Mouse (Mus musculus): ENCODE measurements around the gene Gm10142.
"Not testable (repeated sequence)": the region's sequence is repeated elsewhere in the genome, so short reads cannot be mapped to it uniquely, and the experiment has no call there.

Gene Gm10142

DNA sequence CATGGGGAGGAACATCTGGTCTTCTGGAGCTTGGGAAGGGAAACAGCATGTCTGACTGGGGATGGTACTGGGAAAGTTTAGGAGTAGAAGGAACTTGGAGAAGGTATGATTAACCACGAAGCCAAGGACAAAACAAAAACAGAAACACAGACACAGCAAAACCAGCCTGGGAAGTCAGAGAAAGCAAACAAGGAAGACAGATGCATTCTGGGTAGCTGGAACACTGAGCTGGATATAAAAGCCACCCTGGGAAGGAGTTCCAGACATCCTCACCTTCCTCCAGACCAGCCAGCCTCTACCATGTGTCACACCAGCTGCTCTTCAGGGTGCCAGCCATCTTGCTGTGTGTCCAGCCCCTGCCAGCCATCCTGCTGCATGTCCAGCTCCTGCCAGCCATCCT is at the start of gene Gm10142:
Gm10142 (plus strand) TSS at position 301 of the 400 bp plus-strand sequence.
- no peak for DNase-seq

DNA sequence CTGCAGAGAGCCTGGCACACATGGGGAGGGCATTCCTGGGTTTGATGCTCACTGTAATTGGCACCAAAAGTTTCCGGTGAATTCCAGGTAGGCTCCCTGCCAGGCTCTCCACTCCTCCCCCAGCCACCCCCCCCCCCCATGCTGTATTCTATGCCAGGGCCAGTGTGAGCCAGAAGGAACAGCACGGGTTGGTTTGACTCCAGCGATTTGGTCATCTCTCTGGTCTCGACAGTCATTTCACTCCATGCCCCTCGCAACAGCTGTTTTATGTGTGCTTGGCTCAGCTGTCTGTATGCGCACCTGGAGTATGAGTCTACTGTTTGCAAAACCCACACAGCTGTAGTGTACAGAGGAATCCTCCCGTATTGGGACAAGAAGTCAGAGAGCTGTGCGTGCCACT is 49.3 kb upstream of the Gm10142 start:
- no peak for DNase-seq

DNA sequence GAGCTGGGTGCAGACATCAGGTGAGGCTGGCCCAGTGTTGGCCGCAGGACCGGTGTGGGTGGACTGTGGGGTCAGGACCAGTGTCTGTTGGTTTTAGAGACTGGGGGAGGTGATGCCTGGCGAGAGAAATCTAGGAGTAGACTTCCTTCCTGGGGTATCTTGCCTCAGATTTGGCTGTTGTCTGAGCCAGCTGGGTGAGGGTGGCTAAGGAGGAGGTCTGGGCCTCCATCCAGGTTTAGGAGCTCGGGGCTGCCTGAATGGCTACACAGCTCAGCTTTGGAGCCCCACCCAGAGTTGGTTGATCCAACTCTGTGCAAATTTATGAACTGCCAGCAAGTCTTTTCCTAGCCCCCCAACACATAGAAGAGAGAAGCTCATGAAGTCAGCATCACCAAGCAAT is 48.2 kb upstream of the Gm10142 start:
- DNase-seq: no peak

DNA sequence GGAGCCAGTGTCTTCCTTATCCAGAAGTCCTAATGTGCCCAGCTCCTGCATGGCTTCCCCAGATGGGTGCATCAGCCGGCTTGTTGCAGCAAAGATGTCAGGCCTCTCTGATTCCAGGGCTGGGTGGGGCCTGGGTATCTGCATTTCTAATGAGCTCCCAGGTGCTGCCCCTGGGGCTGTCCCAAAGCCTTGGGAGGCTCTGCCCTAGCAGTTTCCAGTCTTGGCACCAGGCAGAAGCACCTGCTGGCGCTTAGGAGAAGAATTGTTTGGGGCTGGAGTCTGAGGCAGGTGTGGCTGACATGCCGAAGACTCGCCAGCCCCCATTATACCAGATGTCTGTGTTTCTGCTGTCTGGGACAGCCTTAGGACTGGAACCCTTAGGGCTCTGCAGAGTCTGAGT is 44.9 kb upstream of the Gm10142 start:
- DNase-seq: no peak

DNA sequence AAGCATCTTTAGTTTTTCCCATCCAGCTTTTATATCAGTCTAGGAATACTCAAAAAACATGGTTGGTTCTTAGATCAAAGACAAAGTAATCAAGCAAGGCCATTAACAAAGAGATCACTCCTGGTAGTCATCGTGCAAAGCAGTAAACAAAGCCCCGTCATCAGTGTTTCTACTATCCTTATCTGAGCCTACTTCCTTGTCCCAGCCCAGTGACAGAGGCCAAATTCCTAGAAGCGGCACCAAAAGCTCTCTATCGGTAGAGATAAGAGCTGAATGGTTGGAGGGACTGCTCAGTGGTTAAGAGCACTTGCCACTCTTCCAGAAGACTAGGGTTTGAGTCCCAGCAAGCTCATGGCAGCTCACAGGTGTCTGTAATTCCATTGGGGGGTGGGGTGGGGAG is 44.1 kb upstream of the Gm10142 start:
- DNase-seq: no peak

DNA sequence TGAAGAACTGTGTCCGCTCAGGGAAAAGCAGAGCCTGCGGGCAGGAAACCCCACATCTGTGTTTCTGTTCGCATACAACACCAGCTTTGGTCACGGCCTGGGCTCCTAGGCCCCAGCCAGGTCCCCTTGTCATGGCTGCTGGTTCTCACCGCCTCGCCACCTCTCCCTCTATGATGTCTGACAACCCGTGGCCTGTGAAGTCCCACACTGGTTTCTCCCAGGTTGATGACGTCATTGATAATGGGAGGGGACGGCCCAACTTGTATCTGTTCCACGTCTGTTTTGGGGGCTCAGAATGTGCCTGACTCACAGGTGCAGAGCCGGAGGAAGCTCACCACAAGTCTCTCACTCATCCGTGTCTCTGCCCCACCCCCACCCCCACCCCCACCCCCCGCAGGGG is 41.8 kb upstream of the Gm10142 start:
- DNase-seq: no peak

DNA sequence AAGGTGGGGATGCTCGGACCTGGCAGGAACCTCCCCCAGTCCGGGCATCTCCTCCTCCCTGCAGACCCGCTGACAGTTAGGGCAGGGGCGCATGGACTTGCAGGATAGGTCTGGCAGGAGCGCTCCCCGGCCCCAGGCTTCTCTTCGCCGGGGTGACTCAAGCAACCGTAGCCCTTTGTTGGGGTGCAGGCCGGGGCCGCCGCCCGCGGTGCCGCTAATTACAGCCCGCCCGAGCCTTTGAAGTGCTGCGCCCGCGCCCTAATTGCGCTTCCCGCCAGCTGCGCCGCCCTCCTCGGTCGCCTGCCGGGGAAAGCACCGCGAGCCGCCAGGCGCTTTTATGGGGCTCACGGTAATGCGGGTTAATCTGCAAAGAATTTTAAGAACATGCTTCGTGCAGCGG is 38.0 kb upstream of the Gm10142 start:
- DNase-seq: peak; percentile 74

DNA sequence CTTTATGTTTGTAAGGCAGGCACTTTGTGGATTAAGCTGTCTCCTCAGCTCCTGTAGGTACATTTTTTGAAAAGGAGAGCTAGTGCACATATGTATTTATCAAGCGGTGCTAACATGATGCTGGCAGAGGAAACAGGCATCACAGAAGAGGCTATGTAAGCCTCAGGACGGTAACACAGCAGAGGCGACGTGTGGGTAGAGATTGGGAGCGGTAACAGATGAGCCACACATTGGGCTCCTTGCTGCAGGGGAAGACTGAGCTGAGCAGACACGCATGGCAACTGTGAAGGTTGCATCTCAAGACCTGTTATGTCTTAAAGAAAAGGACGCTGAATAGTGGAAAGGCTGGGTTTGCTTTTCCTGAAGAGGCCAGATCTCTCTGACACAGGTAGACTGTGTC is 32.6 kb upstream of the Gm10142 start:
- no peak for DNase-seq

DNA sequence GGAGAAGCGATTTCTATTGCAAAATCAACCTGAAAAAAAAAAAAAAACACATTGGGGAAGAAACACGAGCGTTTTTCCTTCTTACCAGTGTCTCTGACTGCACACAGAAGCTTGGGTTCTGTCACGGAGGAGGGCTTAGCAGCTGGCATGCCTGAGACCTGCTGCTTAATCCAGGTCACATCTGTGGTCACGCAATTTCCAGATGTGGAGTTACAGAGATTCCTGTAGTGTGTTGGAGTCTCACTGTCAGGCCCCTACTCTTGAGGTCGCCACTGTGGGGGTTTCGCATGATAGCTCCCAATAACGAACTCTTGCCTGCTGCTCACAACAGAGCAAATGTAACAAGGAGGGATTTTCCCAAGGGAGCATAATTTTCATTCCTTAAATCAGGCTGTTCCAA is 31.4 kb upstream of the Gm10142 start:
- DNase-seq: no peak

DNA sequence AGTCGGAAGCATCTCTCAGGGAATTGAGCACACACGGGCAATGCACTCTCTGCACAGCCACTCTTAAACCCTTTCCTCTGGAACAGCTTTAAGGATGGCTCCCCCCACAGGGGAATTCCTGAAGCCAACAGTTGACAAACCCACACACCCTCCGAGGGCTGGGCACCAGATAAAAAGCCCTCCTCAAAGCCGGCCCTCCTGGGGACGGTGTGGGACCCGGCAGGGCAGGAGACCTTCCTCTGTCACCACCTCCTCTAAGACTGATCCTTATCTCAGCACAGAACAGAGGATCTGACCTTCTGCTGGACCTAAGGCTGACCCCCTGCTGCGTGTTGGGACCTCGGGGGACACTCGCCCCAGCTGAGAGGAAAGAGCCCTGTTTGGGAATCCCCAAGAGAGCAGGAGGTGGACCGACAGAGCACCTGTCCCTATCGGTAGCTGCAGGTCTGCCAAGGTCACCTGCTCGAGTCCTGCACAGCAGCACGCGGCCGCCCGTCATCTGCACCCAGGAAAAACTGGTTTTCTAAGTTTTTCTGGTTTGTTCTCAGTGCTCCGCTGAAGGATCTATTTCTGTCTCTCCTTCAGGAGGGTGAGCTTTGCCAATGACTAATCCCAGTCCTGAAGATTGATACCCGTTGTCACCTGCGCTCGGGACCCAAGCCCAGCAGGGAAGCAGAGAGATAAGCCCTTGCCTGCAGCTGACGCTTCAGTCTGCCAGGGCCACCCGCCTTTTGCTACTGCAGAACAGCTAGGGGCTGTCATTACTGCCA is 29.5 kb upstream of the Gm10142 start, which contains the start of gene Tspear:
Tspear (plus strand) TSS at position 675 of the 770 bp plus-strand sequence.
- DNase-seq: no peak

DNA sequence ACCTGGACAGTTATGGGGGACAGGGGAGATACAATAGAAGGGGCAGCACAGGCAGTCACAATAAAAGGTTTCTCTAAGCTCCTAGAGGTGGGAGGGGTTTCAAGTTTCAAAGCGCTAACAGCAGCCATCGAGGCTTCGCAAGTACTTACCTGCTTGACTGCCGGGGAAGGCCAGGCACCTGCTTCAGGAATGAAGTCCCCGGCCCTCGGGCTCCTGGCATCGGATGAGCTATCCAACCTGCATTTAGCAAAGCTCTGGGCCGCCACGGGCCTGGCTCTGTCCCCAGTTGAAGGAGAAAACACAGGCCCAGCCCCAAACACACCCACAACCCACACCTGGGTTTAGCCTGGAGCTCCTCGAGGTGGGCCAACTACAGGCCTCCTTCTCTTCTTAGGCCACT is 28.6 kb upstream of the Gm10142 start:
- DNase-seq: no peak

DNA sequence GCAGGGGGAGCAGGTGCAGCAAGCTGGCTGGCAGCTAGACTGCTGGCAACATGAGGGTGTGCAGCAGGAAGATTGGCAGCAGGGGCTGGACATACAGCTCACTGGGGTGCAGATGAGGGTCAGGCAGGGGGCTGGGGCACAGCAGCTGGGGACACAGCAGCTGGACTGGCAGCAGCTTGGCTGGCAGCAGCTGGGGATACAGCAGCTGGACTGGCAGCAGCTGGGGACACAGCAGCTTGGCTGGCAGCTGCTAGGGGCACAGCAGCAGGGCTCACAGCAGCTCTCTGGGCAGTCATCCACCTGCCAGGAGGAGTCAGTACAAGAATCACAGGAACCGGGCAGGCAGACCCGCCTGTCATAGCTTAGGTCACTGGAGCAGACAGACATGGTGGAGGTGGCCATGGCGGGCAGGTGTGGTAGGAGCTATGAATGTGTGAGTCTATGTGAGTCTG is 25.2 kb upstream of the Gm10142 start, which contains the start of gene Gm19402:
Gm19402 (minus strand) TSS at position 402 of the 452 bp plus-strand sequence.
- DNase-seq: peak; percentile 28

DNA sequence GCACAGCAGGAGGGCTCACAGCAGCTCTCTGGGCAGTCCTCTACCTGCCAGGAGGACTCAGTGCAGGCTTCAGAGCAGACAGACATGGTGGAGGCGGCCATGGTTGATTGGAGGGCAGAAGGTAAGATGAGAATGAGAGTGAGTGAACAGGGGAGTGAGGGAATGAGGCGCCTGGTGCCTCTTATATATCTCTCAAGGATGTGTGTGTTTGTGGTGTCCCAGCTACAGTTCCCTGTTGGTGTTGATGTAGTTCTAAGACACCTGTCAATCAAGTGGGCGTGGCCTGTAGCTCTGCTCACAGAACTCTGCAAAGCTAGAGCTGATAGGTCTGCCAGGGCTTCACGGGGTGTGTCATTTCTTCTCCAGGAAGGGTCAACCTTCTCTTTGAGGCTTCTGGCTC is 18.5 kb upstream of the Gm10142 start, which contains the start of gene Gm9508:
Gm9508 (minus strand) TSS at position 101 of the 400 bp plus-strand sequence.
- DNase-seq: no peak

DNA sequence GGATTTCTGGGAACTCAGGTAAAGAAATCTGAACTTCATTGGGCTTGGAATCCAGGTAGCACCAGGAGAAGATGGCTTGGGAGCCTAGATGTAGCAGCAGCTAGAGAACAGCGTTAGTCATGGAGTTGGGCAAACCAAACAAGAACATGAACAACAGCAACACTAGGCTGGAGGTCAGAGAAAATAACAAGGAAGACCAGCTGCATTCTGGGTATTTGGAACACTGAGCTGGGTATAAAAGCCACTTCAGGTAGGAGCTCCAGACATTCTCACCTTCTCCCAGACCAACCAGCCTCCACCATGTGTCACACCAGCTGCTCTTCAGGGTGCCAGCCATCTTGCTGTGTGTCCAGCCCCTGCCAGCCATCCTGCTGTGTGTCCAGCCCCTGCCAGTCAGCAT is 9.3 kb upstream of the Gm10142 start, which contains the start of gene Gm10272:
Gm10272 (plus strand) TSS at position 301 of the 400 bp plus-strand sequence.
- DNase-seq: no peak

DNA sequence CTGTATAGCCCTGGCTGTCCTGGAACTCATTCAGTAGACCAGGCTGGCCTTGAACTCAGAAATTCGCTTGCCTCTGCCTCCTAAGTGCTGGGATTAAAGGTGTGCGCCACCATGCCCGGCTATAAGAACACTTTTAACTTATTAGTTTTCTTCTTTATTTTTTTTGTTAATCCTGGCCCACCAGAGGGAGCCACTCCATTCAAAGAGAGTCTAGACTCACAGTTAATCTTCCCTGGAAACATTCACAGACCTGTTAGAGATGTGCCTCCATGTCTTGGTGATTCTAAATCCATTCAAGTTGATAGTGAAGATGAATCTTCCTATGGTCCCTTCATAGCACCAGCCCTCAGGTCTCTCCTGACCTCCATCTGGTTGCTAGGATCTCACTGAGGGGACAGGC is 5.8 kb upstream of the Gm10142 start:
- DNase-seq: no peak

DNA sequence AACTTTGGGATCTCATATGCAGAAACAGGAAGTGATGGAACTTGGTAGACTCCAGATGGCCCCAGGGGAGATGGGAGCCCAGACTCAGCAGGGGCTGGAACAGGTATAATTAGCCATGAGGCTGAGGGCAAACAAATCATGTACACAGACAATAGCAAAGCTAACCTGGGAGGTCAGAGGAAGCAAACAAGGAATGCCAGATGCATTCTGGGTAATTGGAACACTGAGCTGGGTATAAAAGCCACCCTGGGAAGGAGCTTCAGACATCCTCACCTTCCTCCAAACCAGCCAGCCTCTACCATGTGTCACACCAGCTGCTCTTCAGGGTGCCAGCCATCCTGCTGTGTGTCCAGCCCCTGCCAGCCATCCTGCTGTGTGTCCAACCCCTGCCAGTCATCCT is 4.5 kb upstream of the Gm10142 start, which contains the start of gene Gm10024:
Gm10024 (plus strand) TSS at position 301 of the 400 bp plus-strand sequence.
- DNase-seq: not testable (repeated sequence)

DNA sequence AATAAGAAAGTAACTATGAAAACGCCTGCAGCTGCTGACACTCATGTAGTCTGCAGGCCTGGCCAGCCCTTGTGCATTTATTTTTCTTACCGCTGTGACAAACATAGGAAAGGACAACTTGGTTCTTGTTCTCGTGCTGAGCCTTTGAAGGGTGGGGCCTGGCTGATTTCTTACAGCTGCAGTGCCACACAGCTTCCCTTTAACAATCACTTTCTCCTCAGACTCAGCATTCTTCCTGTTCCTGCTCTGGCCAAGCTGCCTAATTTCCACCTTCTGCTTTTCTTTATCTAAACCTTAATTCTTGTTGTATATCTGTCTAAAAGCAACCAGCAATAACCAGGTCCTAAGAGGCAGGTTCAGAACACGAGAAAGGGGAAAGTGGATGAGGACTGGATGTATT is 1.9 kb upstream of the Gm10142 start:
- peak; percentile 26 for DNase-seq

DNA sequence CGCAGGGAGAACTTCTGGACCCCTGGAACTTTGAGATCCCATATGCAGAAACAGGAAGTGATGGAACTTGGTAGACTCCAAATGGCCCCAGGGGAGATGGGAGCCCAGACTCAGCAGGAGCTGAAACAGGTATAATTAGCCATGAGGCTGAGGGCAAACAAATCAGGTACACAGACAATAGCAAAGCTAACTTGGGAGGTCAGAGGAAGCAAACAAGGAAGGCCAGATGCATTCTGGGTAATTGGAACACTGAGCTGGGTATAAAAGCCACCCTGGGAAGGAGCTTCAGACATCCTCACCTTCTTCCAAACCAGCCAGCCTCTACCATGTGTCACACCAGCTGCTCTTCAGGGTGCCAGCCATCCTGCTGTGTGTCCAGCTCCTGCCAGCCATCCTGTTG is 4.7 kb downstream of the Gm10142 start, which contains the start of gene Krtap12-1:
Krtap12-1 (plus strand) TSS at position 301 of the 400 bp plus-strand sequence.
- not testable (repeated sequence) for DNase-seq

DNA sequence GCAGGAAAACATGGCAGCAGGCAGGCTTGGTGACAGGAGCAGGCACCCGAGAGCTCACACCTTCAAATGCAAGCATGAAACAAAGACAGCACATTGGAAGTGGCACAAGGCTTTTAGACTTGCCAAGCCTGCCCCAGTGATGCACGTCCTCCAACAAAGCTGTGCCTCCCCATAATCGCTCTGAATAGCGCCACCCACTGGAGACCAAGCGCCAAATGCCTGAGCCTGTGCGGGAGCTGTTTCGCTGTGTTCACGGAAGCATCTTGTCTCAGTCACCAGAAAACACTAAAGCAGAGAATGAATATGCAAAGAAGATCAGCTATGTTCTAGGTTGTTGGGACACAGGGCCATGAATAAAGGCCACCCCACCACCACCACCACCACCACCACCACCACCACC is 9.2 kb downstream of the Gm10142 start:
- peak; percentile 15 for DNase-seq

DNA sequence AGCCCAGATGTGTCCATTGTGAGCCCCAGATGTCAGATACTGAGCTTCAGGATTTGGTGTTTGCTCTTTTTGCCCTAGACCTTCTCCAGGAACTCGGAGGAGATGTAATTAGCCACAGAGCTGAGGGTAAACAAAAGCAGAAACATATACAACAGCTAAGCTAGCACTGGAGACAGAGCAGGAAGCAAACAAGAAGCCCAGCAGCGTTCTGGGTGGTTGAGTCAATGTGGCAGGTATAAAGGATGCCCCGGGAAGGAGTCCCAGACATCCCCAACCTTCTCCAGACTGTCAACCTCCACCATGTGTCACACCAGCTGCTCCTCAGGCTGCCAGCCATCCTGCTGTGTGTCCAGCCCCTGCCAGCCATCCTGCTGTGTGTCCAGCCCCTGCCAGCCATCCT is 10.6 kb downstream of the Gm10142 start, which contains the start of gene Gm10100:
Gm10100 (plus strand) TSS at position 301 of the 400 bp plus-strand sequence.
- no peak for DNase-seq

DNA sequence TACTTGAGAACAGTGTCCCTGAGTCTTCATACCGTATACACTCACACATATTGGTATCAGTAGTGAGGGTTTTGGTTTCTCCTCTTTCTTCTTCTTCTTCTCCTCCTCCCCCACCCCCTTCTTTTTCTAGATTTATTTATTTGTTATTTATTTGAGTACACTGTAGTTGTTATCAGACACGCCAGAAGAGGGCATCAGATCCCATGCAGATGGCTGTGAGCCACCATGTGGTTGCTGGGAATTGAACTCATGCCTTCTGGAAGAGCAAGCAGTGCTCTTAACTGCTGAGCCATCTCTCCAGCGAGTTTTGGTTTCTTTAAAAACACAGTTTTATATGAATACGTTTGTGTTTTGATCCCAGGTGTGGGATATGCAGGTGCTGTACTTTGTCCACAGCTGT is 12.7 kb downstream of the Gm10142 start:
- no peak for DNase-seq

DNA sequence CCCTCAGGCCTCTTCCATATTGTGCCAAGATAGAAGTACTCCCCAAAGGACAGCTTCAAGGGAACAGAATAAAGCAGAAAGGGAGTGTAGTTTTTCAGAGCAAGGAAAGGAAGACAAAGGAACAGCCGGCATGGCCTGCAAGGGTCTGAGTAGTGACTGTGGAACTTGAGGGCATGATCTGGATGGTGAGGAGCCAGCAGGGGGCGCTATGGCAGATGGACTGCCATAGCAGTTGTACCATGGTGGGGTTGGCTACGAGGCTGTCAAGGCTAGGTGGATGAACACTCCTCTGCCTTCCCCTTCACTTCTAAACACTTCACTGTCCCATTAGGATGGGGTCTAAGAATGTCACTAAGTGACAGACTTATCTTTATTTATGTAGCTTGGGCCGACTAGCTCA is 13.6 kb downstream of the Gm10142 start:
- DNase-seq: peak; percentile 20

DNA sequence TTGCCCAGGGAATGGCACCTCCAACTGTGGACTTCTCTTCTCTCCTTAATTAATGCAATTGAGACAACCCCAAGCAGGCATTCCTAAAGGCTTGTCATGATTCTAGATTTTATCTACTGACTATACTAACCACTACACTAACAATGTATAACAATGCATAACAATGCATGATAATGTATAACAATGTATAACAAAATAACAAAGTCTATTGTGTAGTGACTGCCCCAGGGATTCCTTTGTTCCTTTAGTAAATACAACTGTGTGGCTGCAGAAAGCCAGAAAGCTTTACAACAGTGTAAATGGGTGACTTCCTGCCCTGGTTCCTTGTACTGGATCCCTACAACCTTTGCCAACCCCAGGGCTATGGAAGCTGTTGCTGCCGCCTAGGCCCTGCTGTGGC is 20.3 kb downstream of the Gm10142 start:
- DNase-seq: no peak

DNA sequence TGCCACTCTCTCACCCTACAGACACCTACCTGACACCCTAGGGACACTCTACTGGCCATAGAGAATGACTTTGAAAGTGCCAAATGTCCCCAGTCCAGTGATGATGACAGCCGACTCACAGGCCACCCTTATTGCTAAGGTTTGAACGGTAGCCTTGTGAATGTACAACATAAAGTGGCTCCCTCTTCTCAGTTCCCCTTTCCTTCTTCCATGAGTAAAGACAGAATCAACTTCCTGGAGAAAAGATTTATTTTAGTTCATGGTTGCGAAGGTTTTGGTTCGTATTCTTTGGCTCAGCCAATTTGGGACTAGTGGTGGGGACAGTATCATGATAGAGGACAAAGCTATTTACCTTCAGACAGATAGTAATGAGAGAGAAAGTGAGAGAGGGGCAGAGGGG is 23.3 kb downstream of the Gm10142 start:
- DNase-seq: no peak

Measured in retina, postnatal 1 day (tissue).